Mouse (Mus musculus) kidney, postnatal 25 days (tissue): ENCODE measurements around the gene Txndc2.
"Not testable (repeated sequence)": the region's sequence is repeated elsewhere in the genome, so short reads cannot be mapped to it uniquely, and the experiment has no call there.

Source experiments
- DNase-seq, 2 experiments: peaks; one replicate each; pipeline ENCODE4 v3.0.0; 2021; ENCODE audit warnings: mixed read lengths in 2 of 2

Gene Txndc2

GRCm38 (mm10) chr17:65655608-65656007, 13.6 kb upstream of the Txndc2 start:
- no peak for DNase-seq

GRCm38 (mm10) chr17:65650598-65650997, 8.6 kb upstream of the Txndc2 start:
- DNase-seq: no peak

DNA sequence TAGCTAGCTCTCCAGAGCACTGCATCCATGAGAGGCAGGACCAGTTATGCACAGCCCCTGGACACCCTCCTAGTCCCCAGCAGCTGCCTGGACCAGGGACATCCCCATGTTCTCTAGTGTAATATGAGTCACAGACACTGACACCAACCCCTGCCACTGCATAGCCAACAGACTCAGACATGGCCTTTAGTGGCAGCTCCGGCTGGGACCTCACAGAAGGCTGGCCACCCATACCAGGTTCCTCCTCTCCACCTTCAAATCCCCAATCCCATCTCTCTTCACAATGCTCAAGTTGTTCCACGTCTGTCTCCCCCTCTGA, 7.2 kb upstream of the Txndc2 start:
- no peak for DNase-seq

- no peak for DNase-seq
These were observed 6.6 kb upstream of the Txndc2 start for GRCm38 (mm10) chr17:65648371-65649174.

DNA sequence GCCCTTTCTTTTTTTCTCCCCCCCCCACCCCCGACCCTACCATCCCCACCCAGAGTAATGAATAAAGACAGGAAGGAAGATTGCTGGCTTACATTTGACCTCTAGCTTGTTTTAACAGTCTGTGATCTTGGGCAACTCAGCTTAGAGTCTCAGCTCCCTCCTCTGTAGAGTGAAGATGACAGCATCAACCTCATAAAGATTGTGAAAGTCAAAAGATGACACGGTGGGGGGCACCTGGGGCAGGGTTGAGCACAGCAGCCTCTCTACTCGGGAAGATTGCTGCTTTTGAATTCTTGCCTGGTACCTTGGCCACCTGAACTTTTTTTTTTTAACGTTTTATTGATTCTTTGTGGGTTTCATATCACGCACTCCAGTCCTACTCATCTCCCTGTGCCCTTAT, 6.0 kb upstream of the Txndc2 start:
- DNase-seq: no peak

- peak; percentile 27 to 49 for DNase-seq
These were observed 5.3 kb upstream of the Txndc2 start for GRCm38 (mm10) chr17:65647226-65647625.

DNA sequence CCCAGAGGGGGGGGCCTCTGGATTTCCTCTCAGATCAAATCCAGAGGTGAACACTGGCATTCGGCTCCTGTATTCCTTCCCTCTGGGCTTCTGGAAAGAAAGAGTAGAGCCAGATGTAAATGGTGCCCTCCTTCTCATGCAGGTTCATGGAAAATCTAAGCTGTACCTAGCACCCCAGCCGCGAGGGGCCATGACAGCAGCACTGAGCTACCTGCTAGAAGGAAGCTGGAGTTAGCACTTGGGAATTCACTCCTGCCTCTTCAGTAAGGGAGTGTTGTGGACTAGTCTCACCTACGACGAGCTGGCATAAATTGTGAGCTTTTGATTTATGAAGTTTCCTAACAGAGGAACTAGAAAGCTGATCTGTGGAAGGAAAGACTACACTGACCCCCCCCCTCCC, 1.6 kb upstream of the Txndc2 start:
- no peak for DNase-seq

GRCm38 (mm10) chr17:65643051-65643521, 1.1 kb upstream of the Txndc2 start:
- DNase-seq: peak in 1 of 2 experiments; percentile 10

DNA sequence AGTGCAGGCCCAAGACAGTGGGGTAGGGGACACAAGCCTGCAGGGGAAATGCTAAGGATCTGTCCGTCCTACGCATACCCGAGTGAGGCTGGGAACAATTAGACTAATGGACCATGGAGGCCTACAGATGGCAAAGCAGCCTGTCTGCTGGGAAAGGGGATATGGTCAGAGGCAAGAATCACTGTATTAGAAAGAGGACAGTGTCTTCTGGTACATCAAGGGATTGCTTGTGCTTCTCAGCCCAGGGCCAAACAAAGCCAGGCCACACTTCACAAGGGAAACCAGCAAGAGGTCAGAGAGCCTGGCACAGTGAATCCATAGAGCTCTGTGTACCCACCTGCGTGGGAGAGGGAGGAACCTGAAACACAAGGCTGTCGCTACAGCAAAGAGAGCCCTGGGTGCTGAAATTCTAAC, 617 bp upstream of the Txndc2 start:
- DNase-seq: no peak

DNA sequence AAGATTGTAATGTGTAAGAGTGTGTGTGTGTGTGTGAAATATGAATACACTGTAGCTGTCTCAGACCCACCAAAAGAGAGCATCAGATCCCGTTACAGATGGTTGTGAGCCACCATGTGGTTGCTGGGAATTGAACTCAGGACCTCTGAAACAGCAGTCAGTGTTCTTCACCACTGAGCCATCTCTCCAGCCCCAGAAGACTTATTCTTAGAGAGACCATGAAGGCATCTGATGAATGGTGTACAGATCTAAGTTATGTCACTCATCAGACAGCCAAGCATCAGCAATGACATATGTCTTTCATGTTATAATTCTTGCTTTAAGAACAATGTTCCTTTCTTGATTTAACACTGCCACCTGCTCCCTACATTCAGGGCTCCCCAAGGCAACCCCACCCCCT, 2.8 kb downstream of the Txndc2 start:
- no peak for DNase-seq

DNA sequence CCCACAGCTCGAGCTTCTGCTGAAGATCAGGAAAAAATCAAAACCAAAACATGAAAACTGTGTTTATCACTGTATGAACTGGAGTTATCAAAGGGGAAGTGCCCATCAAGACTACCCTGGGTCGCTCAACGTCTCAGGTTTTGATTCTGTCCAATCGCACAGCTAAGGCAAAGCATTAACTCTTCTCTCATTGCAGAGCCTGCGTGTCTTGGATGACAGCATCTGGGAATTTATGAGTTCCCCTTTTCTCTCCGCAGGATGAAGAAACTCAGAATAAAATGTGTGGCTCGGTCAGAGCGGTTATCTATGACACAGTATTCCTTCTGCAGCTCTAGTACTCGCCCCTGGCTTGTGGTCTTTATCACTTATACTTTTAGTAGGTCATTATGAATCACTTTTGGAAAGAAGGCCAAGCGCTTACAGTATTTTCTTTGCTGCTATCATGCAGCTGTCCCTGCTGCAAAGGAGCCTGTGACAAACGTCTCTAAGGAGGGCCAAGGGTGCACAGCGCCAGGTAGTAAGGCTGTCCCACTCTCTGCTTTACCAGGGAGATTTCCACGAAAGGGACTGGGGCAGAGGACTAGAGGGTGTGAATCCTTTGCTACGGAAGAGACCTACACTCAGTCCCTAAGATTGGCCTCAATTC, 6.1 kb downstream of the Txndc2 start:
- DNase-seq: no peak

DNA sequence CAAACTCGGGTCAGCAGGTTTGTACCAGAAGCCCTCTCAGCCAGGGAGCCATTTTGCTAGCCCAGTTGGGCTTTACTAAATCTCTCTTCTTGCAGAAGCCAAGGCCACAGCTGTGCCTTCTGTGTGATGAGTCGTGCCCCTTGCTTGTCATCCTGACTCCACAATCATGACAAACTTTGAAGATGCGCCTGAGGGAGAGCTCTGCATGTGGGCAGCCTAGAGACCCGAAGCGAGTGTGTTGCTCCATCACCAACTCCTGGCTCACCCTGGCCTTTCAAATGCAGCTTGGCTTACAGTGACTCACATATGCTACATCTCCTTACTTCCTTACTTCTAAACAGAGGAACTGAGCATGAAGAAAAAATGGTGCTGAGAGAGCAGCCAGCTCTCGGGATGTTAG, 12.0 kb downstream of the Txndc2 start:
- DNase-seq: no peak

- DNase-seq: not testable (repeated sequence)
These were observed 13.0 kb downstream of the Txndc2 start for GRCm38 (mm10) chr17:65628823-65629532.

DNA sequence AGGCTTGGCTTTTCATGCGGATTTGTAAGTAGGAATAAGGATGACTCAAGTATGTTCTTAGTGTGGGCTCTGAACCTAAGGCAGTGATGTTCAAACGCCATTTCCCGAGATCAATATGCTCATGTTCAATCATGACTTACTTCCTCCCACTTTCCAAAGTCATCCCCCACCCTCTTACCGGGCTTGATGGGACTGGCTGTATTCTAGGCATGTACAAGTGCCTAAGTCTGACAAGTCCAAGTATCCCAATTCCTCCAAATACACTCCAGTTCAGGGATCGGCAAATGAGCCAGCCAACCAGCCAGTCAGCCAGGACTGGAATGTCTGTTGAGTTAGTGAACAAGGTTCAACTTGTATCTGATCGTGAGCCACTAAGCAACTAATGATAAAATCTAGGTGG, 15.7 kb downstream of the Txndc2 start:
- DNase-seq: no peak

DNA sequence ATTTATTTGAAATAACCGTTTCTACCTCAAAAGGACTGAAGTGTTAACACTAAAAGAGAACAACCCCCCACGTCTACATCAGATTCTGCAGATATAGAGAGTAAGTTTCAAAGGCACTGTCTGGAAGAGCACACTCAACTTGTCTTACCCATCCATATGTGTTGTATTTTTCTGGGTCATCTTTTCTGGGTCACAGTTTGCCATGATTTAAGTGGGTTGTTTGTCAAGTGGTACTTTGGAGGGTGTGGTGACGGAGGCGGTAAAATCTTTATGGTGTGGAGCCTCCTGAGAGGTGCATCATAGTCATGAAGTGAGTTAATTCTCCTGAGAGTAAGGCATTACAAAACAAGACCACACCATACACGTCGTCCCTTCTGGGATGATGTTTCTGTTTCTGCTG, 16.4 kb downstream of the Txndc2 start:
- no peak for DNase-seq

GRCm38 (mm10) chr17:65623130-65623529, 18.8 kb downstream of the Txndc2 start:
- DNase-seq: no peak

DNA sequence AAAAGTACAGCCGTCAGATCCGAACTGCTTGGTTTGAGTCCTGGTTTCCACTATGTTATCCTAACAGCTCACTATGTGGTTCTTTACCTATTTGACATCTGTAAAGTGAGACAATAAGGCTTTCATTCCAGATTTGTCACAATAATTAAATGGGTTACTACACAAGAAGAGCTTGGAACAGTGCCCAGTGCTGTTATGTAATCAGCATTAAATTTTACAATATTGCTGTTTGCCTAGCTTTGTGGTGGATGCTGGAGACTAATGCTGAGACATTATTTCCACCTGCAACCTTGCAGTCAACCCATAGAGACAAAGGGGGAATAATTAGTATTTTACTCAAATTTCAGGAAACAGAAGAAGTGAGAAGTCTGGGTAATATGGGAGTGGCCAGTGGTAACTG, 23.5 kb downstream of the Txndc2 start:
- peak in 1 of 2 experiments; percentile 31 for DNase-seq

GRCm38 (mm10) chr17:65615678-65616077, 26.3 kb downstream of the Txndc2 start:
- no peak for DNase-seq

DNA sequence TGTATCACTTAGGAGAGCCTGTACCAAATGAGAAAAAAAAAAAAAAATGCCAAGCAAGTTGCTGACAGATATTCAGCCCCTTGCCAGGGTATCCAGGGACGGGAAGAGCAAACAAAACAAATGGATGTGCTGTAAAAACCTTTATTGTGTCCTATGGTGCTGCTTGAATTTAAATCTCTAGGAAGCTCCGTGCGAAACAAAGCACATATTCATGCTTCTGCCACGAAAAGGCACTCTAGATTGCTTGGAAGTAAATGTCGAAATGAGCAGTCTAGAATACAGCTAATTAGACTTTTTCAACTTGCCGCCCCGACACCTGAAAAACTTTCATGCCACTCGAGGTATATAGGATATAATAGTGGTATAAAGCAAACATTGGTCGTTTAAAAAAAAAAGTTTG, 27.5 kb downstream of the Txndc2 start:
- DNase-seq: no peak

- DNase-seq: peak; percentile 98 to 99
These were observed 28.2 kb downstream of the Txndc2 start, which contains the start of gene Vapa for GRCm38 (mm10) chr17:65613463-65614412. Vapa (minus strand) TSS chr17:65613555.

DNA sequence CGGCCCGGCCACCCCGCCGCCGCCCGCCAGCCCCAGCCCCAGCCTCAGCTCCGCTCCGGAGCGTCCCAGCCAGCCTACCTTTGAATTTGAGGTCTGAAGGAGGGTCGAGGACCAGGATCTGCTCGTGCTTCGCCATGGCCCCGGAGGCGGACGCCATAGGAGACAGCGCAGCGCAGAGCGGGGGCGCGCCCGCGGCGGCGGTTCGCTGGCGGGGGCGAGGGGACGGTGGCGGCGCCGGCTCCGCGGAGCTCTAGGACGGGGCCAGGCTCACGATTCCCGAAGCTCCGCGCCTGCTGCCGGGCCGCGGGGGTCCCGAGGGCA, 28.9 kb downstream of the Txndc2 start:
- no peak for DNase-seq

DNA sequence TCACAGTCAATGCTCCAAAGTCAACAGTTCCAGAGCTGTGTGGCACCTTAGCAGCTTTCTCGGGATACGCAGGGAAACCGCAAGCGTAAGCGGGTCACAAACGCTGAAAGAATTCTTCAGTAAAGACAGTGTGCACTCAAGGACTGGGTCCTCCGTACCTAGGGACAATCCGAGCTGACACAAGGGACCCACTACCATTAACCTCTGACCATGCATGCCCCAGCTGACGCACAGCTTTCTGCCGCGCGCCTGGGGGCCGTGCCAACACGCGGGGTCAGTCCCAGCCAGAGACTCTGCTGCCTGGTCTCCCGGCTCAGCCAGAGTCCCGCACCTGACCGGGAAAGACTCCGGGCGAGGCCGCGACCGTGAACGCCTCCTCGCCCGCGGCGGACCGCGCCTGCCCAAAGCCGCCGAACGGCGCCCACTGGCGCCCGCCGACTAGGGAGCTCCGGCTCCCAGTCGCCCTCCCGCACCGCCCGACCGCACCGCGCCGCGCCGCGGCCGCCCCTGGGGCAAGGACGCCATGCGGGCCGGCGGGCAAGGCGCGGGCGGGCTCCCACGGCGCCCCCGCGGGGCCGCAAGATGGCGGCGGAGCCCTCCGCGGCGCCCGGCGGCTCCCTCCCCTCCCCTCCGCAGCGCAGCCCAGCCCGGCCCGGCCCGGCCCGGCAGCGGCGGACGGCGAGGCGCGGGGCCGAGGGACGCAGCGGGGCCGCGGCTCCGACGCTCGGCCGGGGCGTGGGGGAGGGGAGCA, 29.4 kb downstream of the Txndc2 start:
- DNase-seq: peak; percentile 46 to 78
